Mouse (Mus musculus) cerebellum, postnatal 4 days (tissue): Measurements from ENCODE around the gene Coq3.
A peak's percentile ranks its signal among the peaks of the same experiment; 100 is the strongest.

Experiments
- DNase-seq, 2 experiments: peaks; one replicate each; pipeline ENCODE4 v3.0.0; 2022; ENCODE audit warnings: low spot score in 2 of 2, mixed read lengths in 1 of 2

Coq3 gene

GRCm38 (mm10) chr4:21879565-21880220 lies at the start of gene Coq3:
TSS of gene Coq3 (plus strand) at chr4:21879673.
- DNase-seq, result peak; percentile 65 to 80

GRCm38 (mm10) chr4:21832844-21833243 lies 46.6 kb upstream of the Coq3 start:
- DNase-seq, result no peak

GRCm38 (mm10) chr4:21847481-21848286 lies 31.8 kb upstream of the Coq3 start, which contains the start of gene Pnisr:
TSS of gene Pnisr (plus strand) at chr4:21847583.
- DNase-seq, result peak; percentile 88 to 94

GRCm38 (mm10) chr4:21848287-21848630 lies 31.2 kb upstream of the Coq3 start:
- DNase-seq, result peak; percentile 86 to 87

- no peak for DNase-seq
Measured at GRCm38 (mm10) chr4:21857481-21857880, 22.0 kb upstream of the Coq3 start.

GRCm38 (mm10) chr4:21865226-21865625 lies 14.2 kb upstream of the Coq3 start:
- DNase-seq, result no peak

- DNase-seq, result no peak
Measured at GRCm38 (mm10) chr4:21878776-21879175, 697 bp upstream of the Coq3 start.

GRCm38 (mm10) chr4:21882806-21883205 lies 3.3 kb downstream of the Coq3 start:
- DNase-seq, result no peak

- DNase-seq, result no peak
Measured at GRCm38 (mm10) chr4:21885831-21886230, 6.4 kb downstream of the Coq3 start.

- DNase-seq, result peak; percentile 35 to 67
Measured at GRCm38 (mm10) chr4:21930971-21931771, 51.7 kb downstream of the Coq3 start, which contains the start of gene Faxc. TSS of gene Faxc (plus strand) at chr4:21931329.

GRCm38 (mm10) chr4:21931772-21932630 lies 52.5 kb downstream of the Coq3 start:
- peak in 1 of 2 experiments; percentile 54 for DNase-seq

- no peak for DNase-seq
Measured at GRCm38 (mm10) chr4:21935378-21935777, 55.9 kb downstream of the Coq3 start.

GRCm38 (mm10) chr4:21936424-21936823 lies 57.0 kb downstream of the Coq3 start:
- no peak for DNase-seq

- DNase-seq, result no peak
Measured at GRCm38 (mm10) chr4:21937890-21938289, 58.4 kb downstream of the Coq3 start.

GRCm38 (mm10) chr4:21944672-21945071 lies 65.2 kb downstream of the Coq3 start:
- DNase-seq, result no peak

GRCm38 (mm10) chr4:21951444-21951843 lies 72.0 kb downstream of the Coq3 start:
- peak in 1 of 2 experiments; percentile 23 for DNase-seq

GRCm38 (mm10) chr4:21952255-21952654 lies 72.8 kb downstream of the Coq3 start:
- DNase-seq, result no peak

- DNase-seq, result peak; percentile 38 to 68
Measured at GRCm38 (mm10) chr4:21957570-21958321, 78.3 kb downstream of the Coq3 start.
